Mouse (Mus musculus): ENCODE measurements around the gene Lbhd1.

DNA sequence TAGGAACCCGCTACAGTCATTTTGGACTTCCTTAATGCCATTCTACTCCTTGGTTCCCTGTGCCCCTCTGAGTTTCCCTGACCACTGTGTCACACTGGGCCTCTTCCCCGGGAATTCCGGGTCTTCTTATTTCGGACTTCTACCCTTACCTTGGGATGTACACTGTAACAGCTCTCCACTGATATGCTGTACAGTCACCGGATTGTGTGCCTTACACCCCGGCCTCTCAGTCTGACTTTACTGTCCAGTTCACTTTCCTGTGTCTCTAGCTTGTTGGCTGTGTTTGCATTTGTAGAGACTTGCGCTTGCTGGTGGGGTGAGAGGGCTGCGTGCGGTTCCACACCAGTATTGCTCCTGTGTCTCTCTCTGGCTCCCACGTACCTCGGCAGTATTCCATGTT is 46.6 kb downstream of the Lbhd1 start:
- TF ChIP-seq CTCF (IDR thresholded peaks at IDR 0.05; ENCODE audit: low read depth) (no peak), EP300 (IDR thresholded peaks at IDR 0.05; ENCODE audit: low read depth) (no peak)
